Mouse (Mus musculus): ENCODE measurements around the gene Car5a. TPM values are rescaled to one million over a fixed set of nuclear protein-coding genes. Genes with fewer than 3 reads are reported as not detected.

The Car5a gene
- polyA plus RNA-seq, 1 experiment, result not detected

- H3K27ac ChIP-seq (ENCODE audit: control insufficient read depth, insufficient read depth, low read length), result no peak overlapping the region
- DNase-seq, result no peak
- H3K4me3 ChIP-seq (ENCODE audit: control insufficient read depth, insufficient read depth, low read length), result no peak overlapping the region
- 90% methylated on average over 7 of the region's 7 CpGs for WGBS
- no peak for TF ChIP-seq POLR2A (IDR thresholded peaks at IDR 0.05; ENCODE audit: control insufficient read depth, extremely low read depth, insufficient read depth, low read length, poor library complexity)
- TF ChIP-seq CTCF (IDR thresholded peaks at IDR 0.05; ENCODE audit: borderline replicate concordance, control insufficient read depth, extremely low read depth, insufficient read depth, low read length, poor library complexity), result no peak
- no peaks in the 10 kb centered on the region for H3K27me3 ChIP-seq (ENCODE audit: control insufficient read depth, insufficient read depth, low read length)
- H3K4me1 ChIP-seq (replicated peaks; ENCODE audit: control insufficient read depth, insufficient read depth, low read length), result no peaks in the 10 kb centered on the region
- H3K36me3 ChIP-seq (ENCODE audit: control insufficient read depth, insufficient read depth, low read length), result no peaks in the 10 kb centered on the region
Measured at GRCm38 (mm10) chr8:121938732-121939131, 6.0 kb downstream of the Car5a start.

- DNase-seq, result no peak
- H3K27me3 ChIP-seq (ENCODE audit: control insufficient read depth, insufficient read depth, low read length), result no peaks in the 10 kb centered on the region
- H3K27ac ChIP-seq (ENCODE audit: control insufficient read depth, insufficient read depth, low read length), result no peak overlapping the region
- TF ChIP-seq POLR2A (IDR thresholded peaks at IDR 0.05; ENCODE audit: control insufficient read depth, extremely low read depth, insufficient read depth, low read length, poor library complexity) (no peak), CTCF (IDR thresholded peaks at IDR 0.05; ENCODE audit: borderline replicate concordance, control insufficient read depth, extremely low read depth, insufficient read depth, low read length, poor library complexity) (no peak)
- H3K4me3 ChIP-seq (ENCODE audit: control insufficient read depth, insufficient read depth, low read length), result no peak overlapping the region
- no peaks in the 10 kb centered on the region for H3K4me1 ChIP-seq (replicated peaks; ENCODE audit: control insufficient read depth, insufficient read depth, low read length)
- no peaks in the 10 kb centered on the region for H3K36me3 ChIP-seq (ENCODE audit: control insufficient read depth, insufficient read depth, low read length)
- 92% methylated on average over 14 of the region's 14 CpGs for WGBS
Measured at GRCm38 (mm10) chr8:121936391-121936790, 8.3 kb downstream of the Car5a start.

- Histone ChIP-seq H3K4me1 (replicated peaks; ENCODE audit: control insufficient read depth, insufficient read depth, low read length) (no peaks in the 10 kb centered on the region), H3K4me3 (ENCODE audit: control insufficient read depth, insufficient read depth, low read length) (no peak overlapping the region), H3K36me3 (ENCODE audit: control insufficient read depth, insufficient read depth, low read length) (no peaks in the 10 kb centered on the region), H3K27me3 (ENCODE audit: control insufficient read depth, insufficient read depth, low read length) (no peaks in the 10 kb centered on the region), H3K27ac (ENCODE audit: control insufficient read depth, insufficient read depth, low read length) (no peak overlapping the region)
- TF ChIP-seq POLR2A (IDR thresholded peaks at IDR 0.05; ENCODE audit: control insufficient read depth, extremely low read depth, insufficient read depth, low read length, poor library complexity) (no peak), CTCF (IDR thresholded peaks at IDR 0.05; ENCODE audit: borderline replicate concordance, control insufficient read depth, extremely low read depth, insufficient read depth, low read length, poor library complexity) (no peak)
- WGBS, result 84% methylated on average over 12 of the region's 12 CpGs
- no peak for DNase-seq
Measured at GRCm38 (mm10) chr8:121935341-121936294, 9.1 kb downstream of the Car5a start.

- no peak overlapping the region for H3K4me3 ChIP-seq (ENCODE audit: control insufficient read depth, insufficient read depth, low read length)
- H3K27ac ChIP-seq (ENCODE audit: control insufficient read depth, insufficient read depth, low read length), result no peak overlapping the region
- TF ChIP-seq POLR2A (IDR thresholded peaks at IDR 0.05; ENCODE audit: control insufficient read depth, extremely low read depth, insufficient read depth, low read length, poor library complexity), result no peak
- TF ChIP-seq CTCF (IDR thresholded peaks at IDR 0.05; ENCODE audit: borderline replicate concordance, control insufficient read depth, extremely low read depth, insufficient read depth, low read length, poor library complexity), result no peak
- no peak for DNase-seq
- H3K36me3 ChIP-seq (ENCODE audit: control insufficient read depth, insufficient read depth, low read length), result no peaks in the 10 kb centered on the region
- H3K27me3 ChIP-seq (ENCODE audit: control insufficient read depth, insufficient read depth, low read length), result no peaks in the 10 kb centered on the region
- H3K4me1 ChIP-seq (replicated peaks; ENCODE audit: control insufficient read depth, insufficient read depth, low read length), result no peaks in the 10 kb centered on the region
Measured at GRCm38 (mm10) chr8:121934923-121935322, 9.8 kb downstream of the Car5a start.

- Histone ChIP-seq H3K27ac (ENCODE audit: control insufficient read depth, insufficient read depth, low read length) (no peak overlapping the region), H3K4me3 (ENCODE audit: control insufficient read depth, insufficient read depth, low read length) (no peak overlapping the region), H3K27me3 (ENCODE audit: control insufficient read depth, insufficient read depth, low read length) (no peaks in the 10 kb centered on the region), H3K4me1 (replicated peaks; ENCODE audit: control insufficient read depth, insufficient read depth, low read length) (no peaks in the 10 kb centered on the region), H3K36me3 (ENCODE audit: control insufficient read depth, insufficient read depth, low read length) (no peaks in the 10 kb centered on the region)
- WGBS, result 58% methylated on average over 4 of the region's 4 CpGs
- peak; percentile 31 for DNase-seq
- TF ChIP-seq POLR2A (IDR thresholded peaks at IDR 0.05; ENCODE audit: control insufficient read depth, extremely low read depth, insufficient read depth, low read length, poor library complexity) (no peak), CTCF (IDR thresholded peaks at IDR 0.05; ENCODE audit: borderline replicate concordance, control insufficient read depth, extremely low read depth, insufficient read depth, low read length, poor library complexity) (no peak; the same call in 1 of the 2 replicates)
Measured at GRCm38 (mm10) chr8:121934506-121934905, 10.2 kb downstream of the Car5a start.

GRCm38 (mm10) chr8:121932668-121933520 lies 11.8 kb downstream of the Car5a start:
- 88% methylated on average over 14 of the region's 14 CpGs for WGBS
- no peaks in the 10 kb centered on the region for H3K36me3 ChIP-seq (ENCODE audit: control insufficient read depth, insufficient read depth, low read length)
- no peak for DNase-seq
- no peak overlapping the region for H3K4me3 ChIP-seq (ENCODE audit: control insufficient read depth, insufficient read depth, low read length)
- H3K27me3 ChIP-seq (ENCODE audit: control insufficient read depth, insufficient read depth, low read length), result no peaks in the 10 kb centered on the region
- H3K27ac ChIP-seq (ENCODE audit: control insufficient read depth, insufficient read depth, low read length), result 0 out of 2 replicates have a peak overlapping the region, but pooled peaks have one; percentile 26
- TF ChIP-seq CTCF (IDR thresholded peaks at IDR 0.05; ENCODE audit: borderline replicate concordance, control insufficient read depth, extremely low read depth, insufficient read depth, low read length, poor library complexity) (no peak), POLR2A (IDR thresholded peaks at IDR 0.05; ENCODE audit: control insufficient read depth, extremely low read depth, insufficient read depth, low read length, poor library complexity) (no peak)
- H3K4me1 ChIP-seq (replicated peaks; ENCODE audit: control insufficient read depth, insufficient read depth, low read length), result no peaks in the 10 kb centered on the region
